Mouse (Mus musculus): ENCODE results near the gene Adarb1.

GRCm38 (mm10) chr10:77314711-77315266, 103.3 kb downstream of the Adarb1 start:
- TF ChIP-seq CTCF (conservative IDR thresholded peaks at IDR 0.05; ENCODE audit: insufficient read depth, insufficient read length, low read depth, low read length) (no peak), POLR2A (IDR thresholded peaks at IDR 0.05; ENCODE audit: low read depth, low read length) (no peak)
